Mouse (Mus musculus) gastrocnemius, postnatal 4 days (tissue): ENCODE data around the gene Ackr4. TPM values are rescaled to one million over a fixed set of nuclear protein-coding genes. Genes with fewer than 3 reads are reported as not detected.

Experiments used
- DNase-seq, 2 experiments: peaks; one replicate each; pipeline ENCODE4 v3.0.0; 2021 to 2022; ENCODE audit warnings: low spot score in 2 of 2, mixed read lengths in 2 of 2
- long read RNA-seq, 2 experiments: library from polyadenylated mRNA; stranded (forward); transcript quantifications; one replicate each; pipeline ENCODE4 v2.0.0; 2021
- total RNA-seq, 2 experiments: library from RNA; stranded (reverse); gene quantifications; 2 replicates each; pipeline ENCODE4 v1.2.3; 2021

The Ackr4 gene
- total RNA-seq: 1 to 10 TPM; 2.6 to 3.0 TPM
- long read RNA-seq, experiment 1, partial matches to known transcripts: 0 of 1 reads
- long read RNA-seq, experiment 1, other reads (novel, unspliced or antisense): 1 of 1 reads
- long read RNA-seq, experiment 2, partial matches to known transcripts: 0 of 4 reads
- long read RNA-seq, experiment 2, other reads (novel, unspliced or antisense): 0 of 4 reads

- no peak for DNase-seq
Measured at GRCm38 (mm10) chr9:104126833-104127232, at the start of gene Ackr4. Ackr4 (minus strand) TSS chr9:104126933.

- DNase-seq: no peak
Measured at GRCm38 (mm10) chr9:104172342-104172741, 45.6 kb upstream of the Ackr4 start.

GRCm38 (mm10) chr9:104171651-104172050 is 44.9 kb upstream of the Ackr4 start:
- no peak for DNase-seq

- no peak for DNase-seq
Measured at GRCm38 (mm10) chr9:104169986-104170385, 43.3 kb upstream of the Ackr4 start.

GRCm38 (mm10) chr9:104165926-104166325 is 39.2 kb upstream of the Ackr4 start:
- DNase-seq: no peak

GRCm38 (mm10) chr9:104164194-104164593 is 37.5 kb upstream of the Ackr4 start:
- no peak for DNase-seq

- DNase-seq: no peak
Measured at GRCm38 (mm10) chr9:104161117-104161516, 34.4 kb upstream of the Ackr4 start.

- no peak for DNase-seq
Measured at GRCm38 (mm10) chr9:104157291-104157690, 30.6 kb upstream of the Ackr4 start.

GRCm38 (mm10) chr9:104156506-104156905 is 29.8 kb upstream of the Ackr4 start:
- no peak for DNase-seq

- DNase-seq: no peak
Measured at GRCm38 (mm10) chr9:104155100-104155715, 28.5 kb upstream of the Ackr4 start.

- no peak for DNase-seq
Measured at GRCm38 (mm10) chr9:104152121-104152520, 25.4 kb upstream of the Ackr4 start.

- DNase-seq: no peak
Measured at GRCm38 (mm10) chr9:104148969-104149368, 22.2 kb upstream of the Ackr4 start.

GRCm38 (mm10) chr9:104146683-104147082 is 19.9 kb upstream of the Ackr4 start:
- DNase-seq: no peak

GRCm38 (mm10) chr9:104144314-104144996 is 17.7 kb upstream of the Ackr4 start:
- DNase-seq: no peak

GRCm38 (mm10) chr9:104142805-104143204 is 16.1 kb upstream of the Ackr4 start:
- no peak for DNase-seq

- DNase-seq: no peak
Measured at GRCm38 (mm10) chr9:104140351-104140750, 13.6 kb upstream of the Ackr4 start.

GRCm38 (mm10) chr9:104130141-104130755 is 3.5 kb upstream of the Ackr4 start:
- DNase-seq: peak in 1 of 2 experiments; percentile 39

GRCm38 (mm10) chr9:104128110-104128509 is 1.4 kb upstream of the Ackr4 start:
- DNase-seq: no peak

- DNase-seq: no peak
Measured at GRCm38 (mm10) chr9:104123622-104124021, 3.1 kb downstream of the Ackr4 start.

- no peak for DNase-seq
Measured at GRCm38 (mm10) chr9:104123101-104123500, 3.6 kb downstream of the Ackr4 start.

- no peak for DNase-seq
Measured at GRCm38 (mm10) chr9:104109151-104109550, 17.6 kb downstream of the Ackr4 start.

- no peak for DNase-seq
Measured at GRCm38 (mm10) chr9:104108571-104109143, 18.1 kb downstream of the Ackr4 start.
